Mouse (Mus musculus): ENCODE data around the gene Cyp2w1. TPM values are rescaled to one million over a fixed set of nuclear protein-coding genes. Genes with fewer than 3 reads are reported as not detected.

Cyp2w1 gene
- polyA plus RNA-seq, 1 experiment: 0.02 TPM

GRCm38 (mm10) chr5:139320424-139320823 is 32.0 kb upstream of the Cyp2w1 start:
- no peak for TF ChIP-seq GATA1 (IDR thresholded peaks at IDR 0.05; ENCODE audit: low read length)
- TF ChIP-seq TAL1 (IDR thresholded peaks at IDR 0.05; ENCODE audit: low read length): no peak

GRCm38 (mm10) chr5:139321331-139321730 is 31.1 kb upstream of the Cyp2w1 start:
- TF ChIP-seq TAL1 (IDR thresholded peaks at IDR 0.05; ENCODE audit: low read length): no peak
- no peak for TF ChIP-seq GATA1 (IDR thresholded peaks at IDR 0.05; ENCODE audit: low read length)
- peaks cover 27% of the 10 kb centered on the region for H3K27me3 ChIP-seq (ENCODE audit: control insufficient read depth)
- no peak overlapping the region for H3K4me3 ChIP-seq (replicated peaks)
- no peaks in the 10 kb centered on the region for H3K9me3 ChIP-seq (ENCODE audit: control insufficient read depth, low read length)
- no peaks in the 10 kb centered on the region for H3K36me3 ChIP-seq (ENCODE audit: control insufficient read depth)
- H3K4me1 ChIP-seq (ENCODE audit: control insufficient read depth): peaks cover 19% of the 10 kb centered on the region

More at GRCm38 (mm10) chr5:139320424-139320823, 32.0 kb upstream of the Cyp2w1 start:
- Histone ChIP-seq H3K27me3 (ENCODE audit: control insufficient read depth) (peaks cover 19% of the 10 kb centered on the region), H3K9me3 (ENCODE audit: control insufficient read depth, low read length) (no peaks in the 10 kb centered on the region), H3K4me3 (replicated peaks) (no peak overlapping the region), H3K4me1 (ENCODE audit: control insufficient read depth) (peaks cover 11% of the 10 kb centered on the region), H3K36me3 (ENCODE audit: control insufficient read depth) (no peaks in the 10 kb centered on the region)

DNA sequence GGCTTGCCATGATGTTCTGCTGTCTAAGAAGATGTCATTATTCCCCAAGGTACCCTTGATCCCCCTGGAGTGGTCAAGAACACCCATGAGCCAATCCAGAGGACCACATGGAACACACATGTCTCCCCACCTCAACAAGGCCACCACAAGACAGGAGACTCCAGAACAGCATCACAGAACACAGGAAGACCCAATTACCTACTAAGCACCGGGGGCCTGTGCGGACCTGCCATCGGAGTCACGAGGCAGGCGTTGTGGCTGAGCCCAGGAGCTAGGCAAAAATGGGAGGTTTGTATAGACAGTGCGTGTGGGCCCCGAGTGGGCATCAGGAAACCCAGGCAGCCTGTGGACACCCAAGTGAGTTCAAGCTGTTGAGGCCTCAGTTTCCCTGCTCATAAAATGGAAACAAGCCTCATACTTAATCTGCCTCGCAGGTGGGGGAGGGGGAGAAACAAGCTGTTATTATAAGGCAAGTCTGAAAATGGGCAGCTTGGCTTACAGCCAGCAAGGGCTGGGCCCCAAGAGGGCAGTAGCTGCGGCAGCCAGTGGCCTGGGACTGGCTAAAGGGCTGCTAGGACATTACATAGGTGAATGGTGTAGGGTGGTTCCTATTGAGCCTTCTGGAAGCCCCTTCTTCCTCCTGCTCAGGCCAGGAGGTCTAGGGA is 29.0 kb upstream of the Cyp2w1 start:
- Histone ChIP-seq H3K4me3 (replicated peaks) (no peak overlapping the region), H3K27me3 (ENCODE audit: control insufficient read depth) (peaks cover 27% of the 10 kb centered on the region), H3K9me3 (ENCODE audit: control insufficient read depth, low read length) (no peaks in the 10 kb centered on the region), H3K36me3 (ENCODE audit: control insufficient read depth) (no peaks in the 10 kb centered on the region), H3K4me1 (ENCODE audit: control insufficient read depth) (peaks cover 19% of the 10 kb centered on the region)
- no peak for TF ChIP-seq TAL1 (IDR thresholded peaks at IDR 0.05; ENCODE audit: low read length)

GRCm38 (mm10) chr5:139324045-139324491 is 28.3 kb upstream of the Cyp2w1 start:
- Histone ChIP-seq H3K27me3 (ENCODE audit: control insufficient read depth) (peaks cover 27% of the 10 kb centered on the region), H3K9me3 (ENCODE audit: control insufficient read depth, low read length) (no peaks in the 10 kb centered on the region), H3K36me3 (ENCODE audit: control insufficient read depth) (no peaks in the 10 kb centered on the region), H3K4me3 (replicated peaks) (no peak overlapping the region), H3K4me1 (ENCODE audit: control insufficient read depth) (peaks cover 19% of the 10 kb centered on the region)
- TF ChIP-seq GATA1 (IDR thresholded peaks at IDR 0.05; ENCODE audit: low read length) (no peak), TAL1 (IDR thresholded peaks at IDR 0.05; ENCODE audit: low read length) (no peak)

DNA sequence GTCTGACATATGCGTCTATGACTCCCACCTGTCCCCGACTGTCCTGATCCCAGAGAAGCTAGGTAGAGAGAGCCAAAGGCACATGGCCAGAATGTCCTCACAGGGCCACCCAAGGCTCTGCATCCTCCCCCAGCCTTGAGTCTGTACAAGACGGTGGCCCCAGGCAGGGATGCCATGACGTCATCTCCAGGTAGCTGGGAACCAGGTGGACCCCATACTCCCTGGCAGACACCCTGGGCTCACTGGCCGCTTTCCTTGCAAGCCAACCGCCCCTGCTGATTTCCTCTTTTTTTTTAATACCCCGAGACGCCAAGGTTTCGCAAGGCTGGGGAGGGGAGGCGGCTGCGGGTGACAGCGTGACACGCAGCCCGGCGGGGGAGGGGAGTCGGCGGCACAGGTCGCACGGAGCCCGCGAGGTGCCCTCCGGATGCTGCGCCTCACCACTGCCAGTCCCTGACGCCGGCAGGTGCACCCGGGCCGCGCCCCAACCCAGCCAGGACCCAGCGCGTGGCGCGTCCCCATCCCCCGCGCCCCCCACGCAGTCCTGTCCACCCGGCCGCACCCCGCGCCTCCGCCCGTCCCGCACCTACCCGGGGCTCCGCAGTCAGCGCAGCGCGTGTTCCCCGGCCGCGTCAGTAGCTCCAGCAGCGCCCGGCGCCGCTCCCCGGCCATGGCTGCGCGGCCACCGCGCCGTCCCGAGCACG is 27.6 kb upstream of the Cyp2w1 start:
- H3K9me3 ChIP-seq (ENCODE audit: control insufficient read depth, low read length): no peaks in the 10 kb centered on the region
- H3K36me3 ChIP-seq (ENCODE audit: control insufficient read depth): no peaks in the 10 kb centered on the region
- TF ChIP-seq GATA1 (IDR thresholded peaks at IDR 0.05; ENCODE audit: low read length) (no peak), TAL1 (IDR thresholded peaks at IDR 0.05; ENCODE audit: low read length) (no peak)
- peaks cover 19% of the 10 kb centered on the region for H3K4me1 ChIP-seq (ENCODE audit: control insufficient read depth)
- H3K27me3 ChIP-seq (ENCODE audit: control insufficient read depth): peaks cover 27% of the 10 kb centered on the region
- H3K4me3 ChIP-seq (replicated peaks): peak overlapping the region; percentile 60

- Histone ChIP-seq H3K4me3 (replicated peaks) (peak within 1 kb of the TSS; percentile 60), H3K36me3 (ENCODE audit: control insufficient read depth) (no peaks in the 10 kb centered on the region), H3K4me1 (ENCODE audit: control insufficient read depth) (peaks cover 19% of the 10 kb centered on the region), H3K9me3 (ENCODE audit: control insufficient read depth, low read length) (no peaks in the 10 kb centered on the region), H3K27me3 (ENCODE audit: control insufficient read depth) (peaks cover 27% of the 10 kb centered on the region)
- no peak for TF ChIP-seq GATA1 (IDR thresholded peaks at IDR 0.05; ENCODE audit: low read length)
- no peak for TF ChIP-seq TAL1 (IDR thresholded peaks at IDR 0.05; ENCODE audit: low read length)
Measured at GRCm38 (mm10) chr5:139325395-139325966, 26.9 kb upstream of the Cyp2w1 start, which contains the start of gene Adap1. Adap1 (minus strand) TSS chr5:139325622.

DNA sequence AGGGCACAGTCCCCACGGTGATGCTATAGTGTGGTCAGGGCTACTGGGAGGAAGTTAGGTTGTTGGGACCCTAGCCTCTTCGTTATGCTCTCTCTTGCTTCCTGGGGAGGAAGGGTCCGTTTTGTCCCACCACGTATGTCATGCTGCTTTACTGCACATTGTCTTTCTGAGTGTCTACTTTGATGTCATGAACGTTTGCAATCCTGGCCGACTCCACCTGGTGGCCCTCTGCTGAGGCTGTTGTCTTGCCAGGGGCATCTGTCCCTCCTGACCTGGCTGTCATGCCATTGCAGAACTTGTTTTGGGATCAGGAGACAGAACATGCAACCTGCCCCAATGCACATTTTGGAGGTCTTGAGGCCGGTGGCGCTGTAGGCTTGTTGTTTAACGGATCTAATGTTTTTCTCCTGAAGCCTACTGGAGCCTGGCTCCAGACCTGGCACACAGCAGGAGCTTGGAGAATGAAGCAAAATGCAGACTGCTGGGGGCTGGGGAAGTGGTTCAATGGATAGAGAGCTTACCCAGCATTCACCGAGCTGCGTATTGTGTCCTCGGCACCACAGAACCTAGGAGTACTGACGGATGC is 26.2 kb upstream of the Cyp2w1 start:
- H3K27me3 ChIP-seq (ENCODE audit: control insufficient read depth): peaks cover 27% of the 10 kb centered on the region

GRCm38 (mm10) chr5:139326986-139327633 is 25.3 kb upstream of the Cyp2w1 start:
- H3K36me3 ChIP-seq (ENCODE audit: control insufficient read depth): no peaks in the 10 kb centered on the region
- H3K27me3 ChIP-seq (ENCODE audit: control insufficient read depth): peaks cover 27% of the 10 kb centered on the region
- TF ChIP-seq GATA1 (IDR thresholded peaks at IDR 0.05; ENCODE audit: low read length) (no peak), TAL1 (IDR thresholded peaks at IDR 0.05; ENCODE audit: low read length) (no peak)
- H3K9me3 ChIP-seq (ENCODE audit: control insufficient read depth, low read length): no peaks in the 10 kb centered on the region
- peaks cover 22% of the 10 kb centered on the region for H3K4me1 ChIP-seq (ENCODE audit: control insufficient read depth)
- no peak overlapping the region for H3K4me3 ChIP-seq (replicated peaks)

More for the DNA sequence above, 26.2 kb upstream of the Cyp2w1 start:
- Histone ChIP-seq H3K36me3 (ENCODE audit: control insufficient read depth) (no peaks in the 10 kb centered on the region), H3K9me3 (ENCODE audit: control insufficient read depth, low read length) (no peaks in the 10 kb centered on the region), H3K4me1 (ENCODE audit: control insufficient read depth) (peaks cover 19% of the 10 kb centered on the region), H3K4me3 (replicated peaks) (no peak overlapping the region)
- no peak for TF ChIP-seq TAL1 (IDR thresholded peaks at IDR 0.05; ENCODE audit: low read length)
- TF ChIP-seq GATA1 (IDR thresholded peaks at IDR 0.05; ENCODE audit: low read length): no peak

Data from erythroblast, embryonic 14.5 days (primary cell).